In the genomic region with DNA sequence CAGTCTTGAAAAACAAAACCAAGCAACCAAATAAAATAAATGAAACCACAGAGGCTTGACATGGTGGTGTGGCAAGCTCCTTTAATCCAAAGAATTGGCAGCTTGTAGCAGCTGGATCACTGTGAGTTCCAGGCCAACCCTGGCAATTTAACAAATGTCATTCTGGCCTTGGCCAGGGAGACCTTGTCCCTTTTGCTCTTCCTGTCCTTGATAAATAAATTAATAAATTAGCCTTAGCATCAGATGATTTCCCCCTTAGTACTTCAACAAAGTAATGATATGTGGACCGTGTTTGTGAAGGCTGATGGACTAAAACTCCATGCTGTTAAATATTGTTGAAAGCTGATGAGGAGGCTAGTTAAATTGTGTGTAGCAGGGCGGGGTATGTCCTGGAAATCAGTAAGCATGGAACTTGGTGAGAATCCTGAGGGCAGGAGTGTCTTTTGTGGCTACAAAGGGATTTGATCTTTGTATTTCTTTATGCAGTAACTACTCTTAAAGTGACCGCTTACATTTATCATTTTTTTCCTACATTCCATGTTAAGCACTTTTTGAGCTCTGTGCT, we compare ENCODE assay signal across 13 mouse cellular contexts. TPM values are rescaled to one million over a fixed set of nuclear protein-coding genes. Genes with fewer than 3 reads are reported as not detected.
DNase-seq lines count a peak whose midpoint lies in the region; ATAC-seq and TF ChIP-seq lines count a peak whose summit lies in the region.
"Had no signal": no experiment of that assay in that cellular context is flagged by ENCODE, and none has a peak within 500 bp of the region (broad histone marks: within the 10 kb centered on the region; RNA-seq: fewer than 3 reads in every experiment).

No protein-coding gene starts in this region.

- H3K36me3 ChIP-seq in heart, adult 2 months (ENCODE audit: control insufficient read depth, insufficient read depth, low read length) = peaks cover 14% of the 10 kb centered on the region
- peaks cover 3% of the 10 kb centered on the region; the same call in 1 of the 2 replicates for H3K36me3 ChIP-seq in heart, embryonic 12.5 days
- H3K36me3 ChIP-seq: heart, embryonic 15.5 days; midbrain, embryonic 15.5 days had no signal

- TF ChIP-seq CTCF in heart, adult 2 months (IDR thresholded peaks at IDR 0.05) = no peak
- no peak for TF ChIP-seq CTCF in embryonic fibroblast, embryonic 13.5 days (IDR thresholded peaks at IDR 0.05; ENCODE audit: borderline replicate concordance, insufficient read depth, low read length)

- peak in 1 of 2 experiments; percentile 44 for DNase-seq in heart, adult 2 months
- DNase-seq in Muller cell, postnatal 12 days (ENCODE audit: inconsistent ontology term) = peak; percentile 22
- peak; percentile 25 to 41 for DNase-seq in kidney, postnatal 36 days
- DNase-seq in spleen, postnatal 10 days (ENCODE audit: low spot score in 2 of 2) = no peak
- DNase-seq in frontal cortex, postnatal 36 days (ENCODE audit: low spot score in 2 of 2) = no peak
- no peak for DNase-seq in cerebellum, postnatal 36 days
- DNase-seq: cerebellum, adult 8-10 months had no signal

- intact Hi-C loops in heart, adult 2 months (cut with DNase I) = no loop called here

- no peak overlapping the region for H3K4me2 ChIP-seq in heart, embryonic 12.5 days
- H3K4me2 ChIP-seq: heart, embryonic 15.5 days; midbrain, embryonic 15.5 days had no signal

- H3K4me3 ChIP-seq in heart, adult 2 months = no peak overlapping the region
- H3K4me3 ChIP-seq in heart, embryonic 12.5 days = no peak overlapping the region
- H3K4me3 ChIP-seq in embryonic fibroblast, embryonic 13.5 days (ENCODE audit: insufficient read depth, low read length) = no peak overlapping the region
- H3K4me3 ChIP-seq: heart, embryonic 15.5 days; midbrain, embryonic 15.5 days had no signal

- no peaks in the 10 kb centered on the region for H3K9me3 ChIP-seq in heart, embryonic 12.5 days (replicated peaks)
- H3K9me3 ChIP-seq: heart, embryonic 15.5 days; midbrain, embryonic 15.5 days had no signal

- H3K4me1 ChIP-seq in heart, adult 2 months (ENCODE audit: control insufficient read depth, insufficient read depth, low read length) = peaks cover 11% of the 10 kb centered on the region
- H3K4me1 ChIP-seq in heart, embryonic 12.5 days (replicated peaks) = peaks cover 19% of the 10 kb centered on the region
- H3K4me1 ChIP-seq in embryonic fibroblast, embryonic 13.5 days (ENCODE audit: control insufficient read depth, insufficient read depth, low read length) = peaks cover 19% of the 10 kb centered on the region

- peak overlapping the region; percentile 7 for H3K27ac ChIP-seq in heart, adult 2 months
- no peak overlapping the region for H3K27ac ChIP-seq in heart, embryonic 12.5 days (ENCODE audit: poor library complexity, severe bottlenecking)
- peak overlapping the region; percentile 53; the same call in 1 of the 2 replicates for H3K27ac ChIP-seq in embryonic fibroblast, embryonic 13.5 days (ENCODE audit: insufficient read depth, low read length)
- H3K27ac ChIP-seq: heart, embryonic 15.5 days; liver, embryonic 14.5 days; midbrain, embryonic 15.5 days had no signal

- no peaks in the 10 kb centered on the region for H3K27me3 ChIP-seq in heart, adult 2 months (ENCODE audit: control insufficient read depth, insufficient read depth, low read length)
- H3K27me3 ChIP-seq in heart, embryonic 12.5 days (replicated peaks) = no peaks in the 10 kb centered on the region
- H3K27me3 ChIP-seq: heart, embryonic 15.5 days; midbrain, embryonic 15.5 days had no signal

- H3K9ac ChIP-seq in heart, adult 2 months (ENCODE audit: low read depth, low read length) = no peak overlapping the region
- no peak overlapping the region for H3K9ac ChIP-seq in heart, embryonic 12.5 days
- H3K9ac ChIP-seq: heart, embryonic 15.5 days; liver, embryonic 14.5 days; midbrain, embryonic 15.5 days had no signal

- ATAC-seq in heart, embryonic 12.5 days (ENCODE audit: insufficient number of reproducible peaks, low FRiP score) = no peak
- ATAC-seq: midbrain, embryonic 15.5 days had no signal

- no peak for TF ChIP-seq EP300 in heart, adult 2 months (IDR thresholded peaks at IDR 0.05; ENCODE audit: insufficient read depth, low read depth, low read length)

- peaks cover 9% of the 10 kb centered on the region for H3K79me2 ChIP-seq in heart, adult 2 months (replicated peaks; ENCODE audit: control insufficient read depth, insufficient read depth, low read length)

- no peak for TF ChIP-seq POLR2A in heart, adult 2 months (IDR thresholded peaks at IDR 0.05; ENCODE audit: insufficient read depth, low read depth, low read length)
- TF ChIP-seq POLR2A in embryonic fibroblast, embryonic 13.5 days (IDR thresholded peaks at IDR 0.05; ENCODE audit: low read depth, low read length) = no peak

- WGBS in heart, adult 2 months = 61% methylated on average over 3 of the region's 3 CpGs
- 87% methylated on average over 3 of the region's 3 CpGs for WGBS in heart, embryonic 12.5 days

RNA-seq across cellular contexts. Expression of a gene that starts 27.3 kb away (rescaled TPM):
- total RNA-seq in heart, adult 2 months (2021) = 10 to 100 TPM; 36.0 to 37.2 TPM
- 3.7 and 7.7 TPM in 2 replicates for polyA plus RNA-seq in heart, adult 2 months (2012; rRNA removed)
- polyA plus RNA-seq in heart, embryonic 12.5 days (2016; fragmentation: Nextera tagmentation; extraction: Ambion mirVana) = 33.3 and 35.1 TPM in 2 replicates
- 54.8 and 57.8 TPM in 2 replicates for polyA plus RNA-seq in embryonic fibroblast, embryonic 13.5 days (2011; ENCODE audit: insufficient read length, low read depth, missing spikeins)

RNA-seq across cellular contexts. Expression of a gene that starts 59.5 kb away (rescaled TPM):
- total RNA-seq in heart, adult 2 months (2021) = under 1 TPM; 0.27 to 0.70 TPM
- 0.84 and 1.00 TPM in 2 replicates for polyA plus RNA-seq in heart, adult 2 months (2012; rRNA removed)
- polyA plus RNA-seq in heart, embryonic 12.5 days (2016; fragmentation: Nextera tagmentation; extraction: Ambion mirVana) = not detected in 2 replicates
- polyA plus RNA-seq in embryonic fibroblast, embryonic 13.5 days (2011; ENCODE audit: insufficient read length, low read depth, missing spikeins) = not detected in 2 replicates
- total RNA-seq: layer of hippocampus, postnatal 14 days had no signal
- polyA plus RNA-seq: midbrain, embryonic 15.5 days had no signal

Comparison
In these comparisons a context has a peak if more than half of its experiments do, and no peak if none do; other contexts are left out.
1. DNase-seq: peak in Muller cell, postnatal 12 days (single experiment) and kidney, postnatal 36 days (2 of 2); none in spleen, postnatal 10 days (0 of 2), frontal cortex, postnatal 36 days (0 of 2) and cerebellum, postnatal 36 days (0 of 2).